Mouse (Mus musculus) ES-E14 (cell line): ENCODE results near the gene Pex19.

Experiments used
- CHD2 ChIP-seq: IDR thresholded peaks from 2 replicates; pipeline ENCODE4 v1.6.1; 2014; ENCODE audit warnings: mild to moderate bottlenecking, low read depth, low read length, inconsistent platforms
- HCFC1 ChIP-seq: IDR thresholded peaks from 2 replicates; pipeline ENCODE4 v1.6.1; 2012; ENCODE audit warnings: low read length, inconsistent platforms, borderline replicate concordance; ENCODE audit not compliant: insufficient read depth

DNA sequence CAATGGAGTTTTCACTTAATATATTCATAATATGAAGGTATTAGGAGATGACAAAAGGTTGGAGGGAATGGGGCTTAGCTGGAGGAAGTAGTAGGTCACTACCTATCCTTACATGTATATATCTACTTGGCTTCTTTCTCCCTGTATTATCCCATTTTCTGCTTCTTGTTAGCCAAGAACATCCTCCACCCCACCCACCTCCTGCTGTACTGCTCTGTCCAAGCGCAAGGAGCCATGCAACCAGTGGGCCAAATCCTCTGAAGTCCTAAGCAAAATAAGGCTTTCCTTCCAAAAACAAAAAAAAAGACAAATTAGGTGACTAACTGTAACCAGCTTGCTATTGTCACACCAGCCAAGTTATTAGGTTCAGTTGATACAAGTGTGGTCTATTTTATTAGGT, 14.3 kb downstream of the Pex19 start:
- TF ChIP-seq CHD2 (no peak), HCFC1 (no peak)
